Mouse (Mus musculus) erythroblast, embryonic 14.5 days (primary cell): ENCODE data around the gene Frmd4b.

ENCODE experiments used
- GATA1 ChIP-seq: IDR thresholded peaks from 2 replicates; pipeline ENCODE4 v1.6.1; 2012; ENCODE audit warnings: low read length, inconsistent platforms, mixed read lengths
- TAL1 ChIP-seq: IDR thresholded peaks from 3 replicates; pipeline ENCODE4 v1.6.1; 2012; ENCODE audit warnings: low read length, inconsistent platforms, mixed read lengths

DNA sequence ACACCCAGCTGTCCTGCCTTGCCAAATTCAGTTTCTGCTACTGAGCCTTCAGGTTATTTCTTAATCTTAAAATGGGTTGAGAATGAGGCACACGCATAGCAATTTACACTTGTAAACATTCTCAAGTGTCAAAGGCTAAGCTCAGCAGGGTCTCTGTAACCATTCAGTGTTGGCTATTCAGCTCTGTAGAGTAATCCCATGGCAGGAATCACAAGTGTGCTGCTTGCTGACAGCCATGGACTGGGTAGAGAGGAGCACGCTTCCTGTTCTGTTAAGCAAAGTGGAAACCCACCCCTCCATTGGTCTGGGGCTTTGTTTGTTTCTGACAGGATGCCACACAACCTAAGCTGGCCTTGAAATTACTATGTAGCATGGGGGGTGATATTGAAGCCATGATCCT is 246.4 kb downstream of the Frmd4b start:
- no peak for TF ChIP-seq TAL1
- TF ChIP-seq GATA1 = no peak
